Mouse (Mus musculus) neural tube, embryonic 13.5 days (tissue): ENCODE results near the gene Anks4b. TPM values are rescaled to one million over a fixed set of nuclear protein-coding genes. Genes with fewer than 3 reads are reported as not detected.

ENCODE experiments used
- ATAC-seq: fragments of 200-750 bp; cut with Nextera tagmentation; 2 replicates; pipeline ENCODE4 v1.8.0; 2017; ENCODE audit warnings: low read depth, mild to moderate bottlenecking, moderate TSS enrichment, moderate library complexity
- H3K27ac ChIP-seq: fragments of 300-500 bp; sonication (generic); replicated peaks from 2 replicates; pipeline ENCODE4 v1.5.1; 2015; ENCODE audit warnings: moderate library complexity, mild to moderate bottlenecking, inconsistent platforms
- H3K27me3 ChIP-seq: fragments of 300-500 bp; sonication (generic); 2 replicates; pipeline ENCODE4 v1.6.1; 2015; ENCODE audit warnings: mild to moderate bottlenecking, inconsistent platforms
- H3K36me3 ChIP-seq: fragments of 300-500 bp; sonication (generic); 2 replicates; pipeline ENCODE4 v1.6.1; 2015; ENCODE audit warnings: mild to moderate bottlenecking, inconsistent platforms
- H3K4me1 ChIP-seq: fragments of 300-500 bp; sonication (generic); replicated peaks from 2 replicates; pipeline ENCODE4 v1.6.1; 2015; ENCODE audit warnings: inconsistent platforms
- H3K4me2 ChIP-seq: fragments of 300-500 bp; sonication (generic); 2 replicates; pipeline ENCODE4 v1.6.1; 2015; ENCODE audit warnings: inconsistent platforms, mild to moderate bottlenecking, moderate library complexity
- H3K4me3 ChIP-seq: fragments of 300-500 bp; sonication (generic); 2 replicates; pipeline ENCODE4 v1.5.1; 2015; ENCODE audit warnings: mild to moderate bottlenecking, inconsistent platforms
- H3K9ac ChIP-seq: fragments of 300-500 bp; sonication (generic); 2 replicates; pipeline ENCODE4 v1.6.1; 2015; ENCODE audit warnings: moderate library complexity, mild to moderate bottlenecking, inconsistent platforms
- H3K9me3 ChIP-seq: fragments of 300-500 bp; sonication (generic); 2 replicates; pipeline ENCODE4 v1.6.1; 2016; ENCODE audit warnings: inconsistent platforms
- WGBS: fragments of 180-500 bp; shearing (Covaris S2); methylation state at CpG from one replicate; pipeline ENCODE4 v1.1.7; 2015; 5-methylcytosine and 5-hydroxymethylcytosine counted together
- polyA plus RNA-seq: library from polyadenylated mRNA; unstranded; fragments of >200 nt; fragmentation: Nextera tagmentation; extraction: Ambion mirVana; gene quantifications from 2 replicates; pipeline ENCODE4 v1.2.1, GENCODE M21; 2015

The Anks4b gene
- not detected in 2 replicates for polyA plus RNA-seq

DNA sequence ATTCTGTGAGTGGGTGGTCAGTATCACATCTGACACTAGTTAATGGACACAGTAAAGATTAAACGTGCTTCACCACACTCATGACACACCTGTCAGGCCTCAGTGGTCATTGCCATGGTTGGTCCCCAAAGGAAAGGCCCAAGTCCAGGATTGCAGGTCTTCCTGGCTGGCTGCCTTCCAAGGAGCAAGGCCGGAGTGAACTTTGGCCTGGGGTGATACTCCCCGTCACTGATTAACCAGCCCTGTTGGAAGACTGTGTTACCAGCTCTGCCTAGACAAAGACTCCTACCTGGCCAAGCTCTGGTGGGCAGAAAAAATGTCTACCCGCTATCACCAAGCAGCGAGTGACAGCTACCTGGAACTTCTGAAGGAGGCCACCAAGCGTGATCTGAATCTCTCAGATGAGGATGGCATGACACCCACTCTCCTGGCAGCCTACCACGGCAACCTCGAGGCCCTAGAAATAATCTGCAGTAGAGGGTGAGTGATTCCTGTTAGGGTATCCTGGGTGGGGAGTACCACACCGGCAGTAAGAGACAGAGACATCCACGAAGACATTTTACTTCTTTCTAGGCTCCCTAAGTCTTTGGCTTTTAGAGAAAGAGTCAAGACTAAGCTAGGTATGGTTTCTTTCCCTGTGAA, at the start of gene Anks4b:
TSS of gene Anks4b (plus strand) at position 256 of the 642 bp plus-strand sequence.
- no peak within 1 kb of the TSS for H3K27ac ChIP-seq
- H3K9me3 ChIP-seq = no peaks in the 10 kb centered on the region
- 88% methylated on average over 10 of the region's 10 CpGs for WGBS
- no peak within 1 kb of the TSS for H3K4me3 ChIP-seq
- no peaks in the 10 kb centered on the region for H3K27me3 ChIP-seq
- H3K9ac ChIP-seq = no peak within 1 kb of the TSS
- H3K4me2 ChIP-seq = no peak within 1 kb of the TSS
- ATAC-seq = no peak
- no peaks in the 10 kb centered on the region for H3K4me1 ChIP-seq
- H3K36me3 ChIP-seq = no peaks in the 10 kb centered on the region

DNA sequence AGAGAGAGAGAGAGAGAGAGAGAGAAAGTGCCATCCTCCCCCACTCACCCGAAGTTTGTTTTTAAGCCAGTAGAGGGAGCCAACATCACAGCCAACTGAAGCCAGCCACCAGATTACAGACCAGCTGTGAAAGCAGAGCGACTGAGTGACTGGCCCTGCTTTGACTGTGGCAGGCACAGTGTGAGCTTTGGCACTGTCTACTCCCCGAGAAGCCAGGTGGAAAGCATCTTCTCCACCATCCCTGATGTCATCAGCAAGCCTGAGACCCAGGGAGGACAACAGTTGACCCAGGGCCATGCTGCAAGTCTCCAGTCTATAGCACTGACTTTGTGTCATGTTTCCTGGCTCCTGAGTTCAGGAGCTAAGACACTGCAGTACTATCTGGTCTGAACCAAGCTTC, 48.8 kb upstream of the Anks4b start:
- H3K4me1 ChIP-seq = no peaks in the 10 kb centered on the region
- no peak overlapping the region for H3K4me3 ChIP-seq
- no peak overlapping the region for H3K27ac ChIP-seq
- H3K9ac ChIP-seq = no peak overlapping the region
- H3K27me3 ChIP-seq = no peaks in the 10 kb centered on the region
- ATAC-seq = peak; percentile 87
- no peaks in the 10 kb centered on the region for H3K9me3 ChIP-seq
- no peak overlapping the region for H3K4me2 ChIP-seq
- WGBS = 3% methylated on average over 3 of the region's 3 CpGs
- H3K36me3 ChIP-seq = 0 out of 2 replicates have a peak, but pooled peaks cover 4% of the 10 kb centered on the region

DNA sequence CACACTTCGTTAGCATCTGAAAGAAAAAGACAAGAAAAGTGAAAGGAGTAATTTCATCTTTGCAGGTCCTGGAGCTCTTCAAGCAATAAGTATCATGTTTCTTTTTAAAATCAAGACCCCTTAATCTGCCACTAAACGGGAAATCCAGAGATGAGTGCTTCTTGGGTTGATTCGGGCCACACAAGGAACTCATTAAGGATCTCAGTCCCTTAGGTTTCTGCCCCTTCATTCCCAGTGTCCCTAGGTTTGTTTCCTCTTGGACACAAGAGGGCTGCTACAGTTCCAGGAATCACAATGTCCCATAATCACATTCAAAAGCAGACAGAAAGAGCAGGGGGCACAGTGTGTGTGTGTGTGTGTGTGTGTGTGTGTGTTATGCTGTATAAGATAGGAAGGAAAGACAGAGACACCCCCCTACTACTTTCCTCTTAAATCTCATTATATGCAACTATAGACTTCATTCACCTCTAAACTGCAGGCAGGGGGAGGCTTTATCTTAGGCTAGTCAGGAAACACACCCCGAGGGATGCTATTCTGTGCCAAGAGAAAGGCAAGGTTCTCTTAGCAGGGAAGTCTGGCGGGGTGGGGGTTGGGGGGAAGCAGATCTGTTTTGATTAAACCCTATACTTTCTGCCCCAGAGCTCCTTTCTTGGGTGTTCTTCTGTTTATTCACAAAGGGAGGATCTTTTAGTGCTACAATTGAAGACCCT, 46.5 kb upstream of the Anks4b start:
- WGBS = 39% methylated on average over 5 of the region's 5 CpGs

DNA sequence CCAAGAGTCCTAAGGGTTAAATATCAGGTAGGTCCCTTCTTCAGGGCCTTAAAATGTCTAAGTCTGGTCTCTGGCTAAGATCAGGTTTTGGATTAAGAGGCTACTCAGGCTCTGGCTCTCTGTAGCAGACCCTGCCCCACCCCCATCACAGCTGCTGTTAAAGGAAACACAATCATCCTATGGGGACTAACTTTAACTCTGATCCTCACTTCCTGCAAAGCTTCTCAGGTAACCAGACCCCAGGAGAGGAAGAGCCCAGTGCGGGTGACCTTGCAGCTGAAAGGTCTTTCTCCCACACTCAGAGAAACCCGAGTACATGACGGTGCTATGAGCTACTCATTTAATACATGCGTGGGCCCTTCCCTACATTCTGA, 46.0 kb upstream of the Anks4b start:
- Histone ChIP-seq H3K27ac (no peak overlapping the region), H3K4me1 (no peaks in the 10 kb centered on the region), H3K4me3 (no peak overlapping the region), H3K36me3 (no peaks in the 10 kb centered on the region), H3K9ac (no peak overlapping the region), H3K4me2 (no peak overlapping the region), H3K27me3 (no peaks in the 10 kb centered on the region), H3K9me3 (no peaks in the 10 kb centered on the region)
- 51% methylated on average over 4 of the region's 4 CpGs for WGBS
- ATAC-seq = no peak

More for the DNA sequence above, 46.5 kb upstream of the Anks4b start:
- Histone ChIP-seq H3K9ac (no peak overlapping the region), H3K4me1 (no peaks in the 10 kb centered on the region), H3K27me3 (no peaks in the 10 kb centered on the region), H3K27ac (no peak overlapping the region), H3K4me3 (no peak overlapping the region), H3K9me3 (no peaks in the 10 kb centered on the region), H3K36me3 (no peaks in the 10 kb centered on the region), H3K4me2 (no peak overlapping the region)
- no peak for ATAC-seq

DNA sequence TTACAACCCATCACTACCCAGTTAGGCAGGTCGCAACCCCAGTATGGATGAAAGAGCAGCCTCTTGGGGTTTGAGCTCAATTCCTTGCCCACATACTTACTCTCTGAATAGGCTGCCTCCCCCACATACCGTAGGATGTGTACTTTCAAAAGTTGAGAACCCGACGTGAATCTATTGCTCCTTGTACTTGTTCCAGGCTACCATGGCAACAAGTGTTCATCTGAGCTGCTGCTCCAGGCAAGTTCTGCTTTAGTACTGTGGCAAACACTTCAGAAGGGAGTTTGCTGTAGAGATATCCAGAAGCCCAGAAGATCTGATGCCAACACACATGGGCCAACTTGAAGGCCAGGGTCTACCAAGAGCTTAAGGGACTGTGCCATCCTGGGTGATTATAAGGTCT, 44.7 kb upstream of the Anks4b start:
- ATAC-seq = no peak
- 65% methylated on average over 4 of the region's 4 CpGs for WGBS
- Histone ChIP-seq H3K4me1 (no peaks in the 10 kb centered on the region), H3K27ac (no peak overlapping the region), H3K4me2 (no peak overlapping the region), H3K9ac (no peak overlapping the region), H3K27me3 (no peaks in the 10 kb centered on the region), H3K36me3 (no peaks in the 10 kb centered on the region), H3K4me3 (no peak overlapping the region), H3K9me3 (no peaks in the 10 kb centered on the region)

DNA sequence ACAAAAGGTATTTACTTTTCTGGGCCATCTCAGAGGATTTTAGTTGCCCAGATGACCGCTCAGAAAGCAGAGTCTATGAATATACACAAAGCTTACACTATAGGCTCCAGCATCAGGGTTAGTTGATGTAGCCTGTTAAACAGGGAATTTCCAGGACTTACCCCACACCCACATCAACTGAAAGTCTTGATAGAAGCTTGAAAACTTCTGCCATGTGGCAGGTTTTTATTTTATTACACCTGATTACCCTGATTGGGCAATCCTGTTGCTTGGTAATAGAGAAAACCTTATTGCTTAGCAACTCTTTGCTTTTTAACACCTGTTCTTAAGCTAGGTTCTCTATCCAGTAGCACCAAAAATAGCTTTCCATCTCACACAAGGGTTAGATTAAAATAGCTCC, 30.9 kb upstream of the Anks4b start:
- Histone ChIP-seq H3K4me3 (no peak overlapping the region), H3K27ac (no peak overlapping the region), H3K27me3 (no peaks in the 10 kb centered on the region), H3K36me3 (no peaks in the 10 kb centered on the region), H3K4me1 (no peaks in the 10 kb centered on the region), H3K4me2 (no peak overlapping the region), H3K9ac (no peak overlapping the region), H3K9me3 (no peaks in the 10 kb centered on the region)
- no peak for ATAC-seq
- WGBS = 88% methylated on average over 1 of the region's 1 CpGs

DNA sequence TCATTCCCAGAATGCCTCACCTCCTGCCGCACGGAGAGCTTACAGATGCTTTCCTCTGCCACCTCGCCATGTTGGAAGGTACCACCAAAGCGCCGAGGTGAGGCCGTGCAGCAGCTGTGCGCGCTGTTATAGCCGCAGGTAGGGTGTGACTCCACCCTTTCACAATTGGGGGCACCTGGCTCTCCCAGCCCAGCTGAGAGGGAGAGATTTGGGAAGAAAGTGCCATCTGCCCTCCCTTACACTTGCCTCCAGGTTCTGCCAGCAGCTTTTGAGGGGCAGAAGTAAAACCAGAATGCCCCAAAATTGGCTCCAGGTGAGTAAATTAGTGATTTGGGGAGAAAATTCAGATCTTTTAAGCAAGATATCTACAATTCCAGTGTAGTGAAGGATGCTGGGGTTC, 28.5 kb upstream of the Anks4b start, which contains the start of gene Zp2:
TSS of gene Zp2 (minus strand) at position 101 of the 400 bp plus-strand sequence.
- no peaks in the 10 kb centered on the region for H3K27me3 ChIP-seq

DNA sequence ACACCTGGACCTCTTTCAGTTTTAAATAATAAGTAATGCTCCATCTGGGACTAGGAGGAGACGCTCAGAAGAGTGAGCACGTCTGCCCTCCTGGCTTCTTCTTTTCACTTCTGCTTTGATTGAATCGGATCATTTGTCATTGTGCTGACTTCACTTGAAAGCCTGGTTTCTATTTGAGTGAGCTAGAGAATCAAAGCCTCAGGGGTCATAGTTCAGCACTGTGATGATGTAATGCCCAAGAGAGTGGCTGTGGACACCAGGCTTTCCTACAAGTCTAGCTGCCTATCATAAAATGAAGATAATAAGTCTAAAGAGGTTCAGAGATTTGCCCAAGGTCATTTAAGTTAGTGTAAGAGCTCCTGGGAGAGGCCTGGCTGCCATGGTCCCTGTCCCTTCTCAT, 23.4 kb upstream of the Anks4b start:
- 17% methylated on average over 3 of the region's 3 CpGs for WGBS
- no peak for ATAC-seq
- H3K4me2 ChIP-seq = no peak overlapping the region
- H3K4me3 ChIP-seq = no peak overlapping the region
- no peaks in the 10 kb centered on the region for H3K9me3 ChIP-seq
- no peaks in the 10 kb centered on the region for H3K36me3 ChIP-seq
- H3K27ac ChIP-seq = no peak overlapping the region
- H3K9ac ChIP-seq = no peak overlapping the region
- no peaks in the 10 kb centered on the region; the same call in 1 of the 2 replicates for H3K4me1 ChIP-seq
- no peaks in the 10 kb centered on the region for H3K27me3 ChIP-seq

More for the DNA sequence above, 28.5 kb upstream of the Anks4b start, which contains the start of gene Zp2:
- 83% methylated on average over 9 of the region's 9 CpGs for WGBS
- no peak for ATAC-seq
- H3K4me1 ChIP-seq = no peaks in the 10 kb centered on the region; the same call in 1 of the 2 replicates
- H3K36me3 ChIP-seq = no peaks in the 10 kb centered on the region
- H3K27ac ChIP-seq = no peak within 1 kb of the TSS
- no peak within 1 kb of the TSS for H3K9ac ChIP-seq
- no peaks in the 10 kb centered on the region for H3K9me3 ChIP-seq
- no peak within 1 kb of the TSS for H3K4me2 ChIP-seq
- no peak within 1 kb of the TSS for H3K4me3 ChIP-seq

DNA sequence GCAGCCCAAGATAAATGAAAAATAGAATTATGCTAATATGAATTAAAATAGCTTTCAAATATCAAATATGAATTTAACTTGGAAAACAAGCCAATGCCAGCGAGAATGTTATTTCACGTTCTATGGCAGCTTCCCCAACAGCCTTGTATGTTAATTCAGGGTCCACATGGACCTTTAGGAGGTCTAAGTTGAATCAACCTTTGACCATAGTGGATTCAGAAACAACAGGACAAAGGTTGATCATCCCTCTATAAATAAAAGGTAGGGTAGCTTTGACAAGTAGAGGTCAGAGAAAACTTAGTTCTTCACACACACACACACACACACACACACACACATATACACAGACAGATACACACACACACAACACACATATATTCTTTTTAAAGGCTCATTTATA, 22.8 kb upstream of the Anks4b start:
- ATAC-seq = no peak
- Histone ChIP-seq H3K9ac (no peak overlapping the region), H3K36me3 (no peaks in the 10 kb centered on the region), H3K9me3 (no peaks in the 10 kb centered on the region), H3K4me2 (no peak overlapping the region), H3K27ac (no peak overlapping the region), H3K27me3 (no peaks in the 10 kb centered on the region), H3K4me1 (no peaks in the 10 kb centered on the region; the same call in 1 of the 2 replicates), H3K4me3 (no peak overlapping the region)
- WGBS = 82% methylated on average over 2 of the region's 2 CpGs

DNA sequence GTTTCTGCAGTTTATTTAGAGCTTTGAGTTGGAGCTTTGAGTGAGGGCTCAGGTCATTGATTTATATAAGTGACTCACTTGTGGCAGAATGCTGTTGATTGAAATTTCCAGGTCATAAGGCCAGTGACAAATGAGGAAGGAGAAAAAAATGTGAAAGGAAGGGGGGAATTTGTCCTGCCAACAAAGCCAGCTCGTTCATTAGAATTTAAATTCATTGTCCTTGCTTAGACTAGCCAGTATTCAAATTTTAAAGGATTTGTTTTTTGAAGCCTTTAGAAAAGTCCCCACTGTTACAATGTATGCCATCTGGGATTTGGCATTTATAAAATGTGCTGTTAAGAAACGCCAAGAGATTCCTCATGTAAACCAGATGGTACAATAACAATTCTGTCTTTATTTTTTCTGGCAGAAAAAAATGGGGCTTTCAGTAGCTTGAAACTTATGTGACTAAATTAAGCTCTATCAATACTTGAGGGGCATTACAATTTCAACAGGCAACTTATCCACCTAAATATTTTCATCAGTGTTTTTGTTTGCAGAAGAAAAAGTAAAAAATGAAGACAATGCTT, 16.7 kb upstream of the Anks4b start:
- no peak overlapping the region for H3K4me3 ChIP-seq
- H3K4me1 ChIP-seq = peaks cover 20% of the 10 kb centered on the region
- H3K27me3 ChIP-seq = no peaks in the 10 kb centered on the region
- no peak overlapping the region for H3K9ac ChIP-seq
- H3K27ac ChIP-seq = no peak overlapping the region
- no peaks in the 10 kb centered on the region for H3K9me3 ChIP-seq
- ATAC-seq = no peak
- H3K4me2 ChIP-seq = no peak overlapping the region
- 11% methylated on average over 2 of the region's 2 CpGs for WGBS
- no peaks in the 10 kb centered on the region for H3K36me3 ChIP-seq

DNA sequence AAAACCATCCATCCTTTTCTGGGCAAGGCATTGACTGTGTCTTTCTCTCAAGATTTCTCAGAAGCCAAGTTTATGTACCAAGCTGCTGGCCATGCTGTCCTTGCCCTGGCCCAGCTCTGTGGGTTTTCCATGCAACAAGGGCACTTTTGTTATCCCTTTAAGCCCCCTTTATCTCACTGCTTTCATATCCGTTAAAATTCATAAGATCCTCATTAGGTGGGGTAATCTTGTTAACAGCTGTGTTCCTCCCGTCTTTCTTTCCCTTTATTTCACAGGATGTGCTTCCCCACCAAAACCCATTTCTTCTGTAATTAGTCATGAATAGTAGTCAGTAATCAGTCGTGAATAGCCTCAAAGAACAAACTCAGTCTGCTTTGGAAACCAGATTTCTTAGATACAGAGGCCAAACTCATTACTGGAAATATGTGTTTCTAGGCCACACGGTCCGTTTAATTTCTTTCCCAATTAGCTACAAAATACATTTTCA, 16.0 kb upstream of the Anks4b start:
- no peak overlapping the region; the same call in 1 of the 2 replicates for H3K27ac ChIP-seq
- no peak overlapping the region for H3K9ac ChIP-seq
- no peaks in the 10 kb centered on the region for H3K9me3 ChIP-seq
- H3K4me2 ChIP-seq = no peak overlapping the region
- H3K36me3 ChIP-seq = no peaks in the 10 kb centered on the region
- H3K4me3 ChIP-seq = no peak overlapping the region
- H3K27me3 ChIP-seq = no peaks in the 10 kb centered on the region
- peaks cover 20% of the 10 kb centered on the region for H3K4me1 ChIP-seq
- WGBS = 27% methylated on average over 5 of the region's 5 CpGs
- ATAC-seq = no peak

DNA sequence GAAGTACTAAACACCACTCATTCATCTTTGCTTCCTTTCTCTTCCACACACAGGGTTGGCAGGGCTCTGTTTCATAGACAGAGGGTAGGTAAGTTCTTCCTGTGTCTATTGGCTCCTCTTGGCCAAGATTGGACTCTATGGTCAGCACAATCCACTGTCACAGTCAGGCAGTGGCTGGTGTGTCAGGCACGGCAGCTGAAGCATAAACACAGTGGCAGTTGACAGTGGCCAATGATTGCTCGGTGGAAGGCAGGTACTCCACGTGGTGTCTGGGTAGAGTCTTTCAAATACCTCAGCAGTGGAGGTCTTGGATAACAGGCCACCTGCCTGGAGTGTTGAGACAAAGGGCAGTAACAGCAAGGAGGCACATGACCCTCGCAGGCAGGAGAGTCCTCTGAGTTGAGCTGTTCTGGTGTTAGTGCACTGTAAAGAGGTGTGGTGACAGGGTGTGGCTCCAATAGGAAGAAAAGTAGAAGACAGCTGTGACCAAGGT, 15.5 kb upstream of the Anks4b start:
- ATAC-seq = no peak
- WGBS = 33% methylated on average over 4 of the region's 4 CpGs
- Histone ChIP-seq H3K9ac (no peak overlapping the region), H3K4me1 (peaks cover 20% of the 10 kb centered on the region), H3K27ac (no peak overlapping the region; the same call in 1 of the 2 replicates), H3K27me3 (no peaks in the 10 kb centered on the region), H3K9me3 (no peaks in the 10 kb centered on the region), H3K4me3 (no peak overlapping the region), H3K36me3 (no peaks in the 10 kb centered on the region), H3K4me2 (no peak overlapping the region)
